Mouse (Mus musculus) kidney, adult 18-20 months (tissue): ENCODE results near the gene Gm20388.
"Not testable (repeated sequence)": the region's sequence is repeated elsewhere in the genome, so short reads cannot be mapped to it uniquely, and the experiment has no call there.

Experiments
- DNase-seq: peaks from one replicate; pipeline ENCODE4 v3.0.0; 2021

Gm20388 gene

GRCm38 (mm10) chr8:120705163-120705562 is 794.5 kb downstream of the Gm20388 start:
- DNase-seq: no peak

DNA sequence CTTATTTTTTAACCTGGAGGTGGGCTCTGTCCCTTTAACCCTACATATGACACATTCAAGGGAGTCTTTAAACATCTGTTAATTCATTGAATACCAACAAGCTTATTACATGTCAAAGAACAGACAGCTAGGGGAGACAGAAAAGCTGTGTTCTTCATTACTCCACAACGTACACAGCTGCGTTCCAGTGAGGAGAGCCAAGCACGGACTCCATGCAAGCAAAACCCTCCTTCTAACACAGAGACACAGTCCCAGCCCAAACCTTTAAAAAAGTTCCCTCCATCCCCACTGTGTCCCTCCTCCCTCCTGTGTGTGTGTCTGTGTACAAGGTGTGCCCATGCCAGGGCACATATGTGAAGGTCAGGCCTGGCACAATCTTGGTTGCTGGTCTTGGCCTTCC is 795.6 kb downstream of the Gm20388 start:
- DNase-seq: no peak

- no peak for DNase-seq
Measured at GRCm38 (mm10) chr8:120709176-120709575, 798.5 kb downstream of the Gm20388 start.

GRCm38 (mm10) chr8:120715200-120715599 is 804.6 kb downstream of the Gm20388 start:
- no peak for DNase-seq

- DNase-seq: no peak
Measured at GRCm38 (mm10) chr8:120715996-120716680, 805.5 kb downstream of the Gm20388 start.

DNA sequence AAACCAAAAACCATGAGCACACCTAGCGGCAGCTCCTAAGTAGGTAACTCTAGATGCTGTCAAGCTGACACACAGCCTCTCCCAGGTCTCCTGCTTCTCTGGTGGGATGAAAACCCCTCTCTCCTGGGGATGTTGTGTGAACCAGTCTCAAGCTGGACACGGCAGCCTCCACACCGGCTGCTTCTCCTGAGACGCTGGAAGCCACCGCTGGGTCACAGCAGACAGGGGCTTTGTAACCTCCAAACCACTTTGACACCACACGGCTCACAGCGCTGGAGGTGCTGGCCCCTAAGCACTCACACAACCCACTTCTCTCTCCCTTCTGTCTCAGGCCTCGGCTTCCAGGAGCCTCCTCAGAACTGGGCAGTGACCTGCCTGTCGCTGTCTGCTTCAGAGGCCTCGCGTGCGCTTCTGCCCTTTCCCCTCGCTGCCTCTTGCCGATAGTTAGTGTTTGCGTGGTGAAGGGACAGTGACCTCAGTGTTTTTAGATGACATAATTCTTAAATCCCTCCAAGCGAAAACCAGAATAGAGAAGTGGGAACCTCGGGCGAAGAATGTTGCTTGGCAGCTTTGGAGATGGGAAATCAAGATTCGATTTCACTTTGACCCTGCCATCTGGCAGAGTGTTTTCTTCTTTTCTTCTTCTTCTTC is 809.1 kb downstream of the Gm20388 start:
- no peak for DNase-seq

DNA sequence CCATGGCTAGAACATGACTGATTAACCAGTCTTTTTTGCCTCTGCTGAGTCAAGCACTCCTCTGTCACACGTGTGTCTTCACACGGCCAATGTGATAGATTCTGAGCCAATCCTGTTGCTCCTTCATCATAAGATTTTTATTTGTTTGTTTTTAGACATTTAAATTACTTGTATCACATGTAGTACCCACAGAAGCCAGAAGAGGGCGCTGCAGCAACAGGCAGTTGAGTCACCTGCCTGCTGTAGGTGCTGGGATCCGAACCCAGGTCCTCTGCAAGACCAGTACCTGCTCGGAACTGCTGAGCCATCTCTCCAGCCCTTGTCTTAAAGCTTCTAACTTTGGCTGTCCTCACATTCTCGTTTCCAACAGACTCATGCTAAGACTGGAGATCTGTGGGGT is 812.4 kb downstream of the Gm20388 start:
- DNase-seq: no peak

- DNase-seq: not testable (repeated sequence)
Measured at GRCm38 (mm10) chr8:120724096-120724495, 813.5 kb downstream of the Gm20388 start.

DNA sequence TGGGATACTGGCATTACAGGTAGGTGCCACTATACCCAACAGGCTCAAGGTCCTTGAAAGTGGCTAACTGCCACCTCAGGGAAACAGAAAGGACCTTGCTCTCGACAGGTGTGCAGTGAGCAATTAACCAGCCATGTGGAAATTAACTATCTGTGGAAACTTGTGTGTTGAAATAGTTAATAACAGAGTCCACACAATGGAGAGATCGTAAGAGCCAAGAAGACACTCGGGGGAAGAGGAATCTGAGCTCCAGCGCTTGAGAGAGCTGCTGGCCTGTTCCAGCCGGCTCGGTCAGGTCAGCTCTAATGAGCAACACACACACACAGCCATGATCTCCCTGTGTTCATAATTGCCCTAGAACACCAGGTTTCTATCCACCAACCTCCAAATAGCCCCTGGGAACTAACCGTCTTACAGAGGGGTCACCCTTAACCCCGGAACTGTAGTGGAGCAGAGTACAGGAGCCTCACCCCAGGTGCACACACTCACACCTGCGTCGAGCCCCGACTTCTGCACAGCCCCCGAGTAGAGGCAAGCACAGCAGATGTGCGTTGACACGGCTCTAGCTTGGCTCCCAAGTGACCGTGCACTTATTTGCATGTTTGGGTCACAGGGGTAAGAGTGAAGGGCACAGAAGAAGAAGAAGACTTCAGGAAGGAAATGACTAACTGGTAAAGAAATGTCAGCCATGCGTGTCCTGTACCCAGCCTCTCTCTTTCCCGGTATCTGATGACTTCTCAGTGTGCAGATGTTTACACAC is 814.4 kb downstream of the Gm20388 start:
- peak; percentile 44 for DNase-seq

DNA sequence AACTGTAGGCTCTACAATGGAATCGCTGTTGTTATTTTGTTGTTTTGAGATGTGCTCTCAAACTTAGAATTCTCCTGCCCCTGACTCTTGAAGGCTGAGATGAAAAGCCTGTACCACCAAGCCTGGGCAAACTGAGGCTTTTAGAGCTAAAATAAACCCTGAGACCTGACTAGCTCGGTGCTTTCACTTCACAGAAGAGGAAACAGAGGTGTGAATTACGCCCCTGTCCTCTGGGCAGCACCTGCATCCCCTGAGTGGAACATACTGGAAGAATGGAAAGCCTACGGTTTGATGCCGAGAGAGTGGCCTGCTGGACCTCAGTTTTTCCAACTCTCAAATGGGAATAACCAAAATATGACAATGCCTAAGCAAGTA is 814.9 kb downstream of the Gm20388 start:
- no peak for DNase-seq

DNA sequence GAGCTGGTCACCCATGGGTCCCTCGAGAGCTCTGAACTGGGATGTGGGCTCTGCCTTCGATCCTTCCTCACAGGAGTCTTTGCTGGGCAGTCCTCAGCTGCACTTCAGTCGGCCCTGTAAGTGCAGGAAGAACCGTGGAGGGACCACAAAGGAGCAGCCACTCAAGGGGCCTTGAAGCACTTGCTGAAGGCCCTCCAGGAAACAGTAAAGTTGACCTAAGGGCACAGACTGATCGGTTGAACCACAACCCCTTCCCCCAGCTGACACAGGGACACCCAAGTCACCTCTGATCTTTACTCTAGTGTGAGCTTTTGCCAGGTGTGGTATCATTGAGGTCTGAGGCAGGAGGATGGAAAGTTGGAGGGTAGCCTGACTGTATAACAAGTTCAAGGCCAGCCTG is 815.4 kb downstream of the Gm20388 start:
- no peak for DNase-seq

DNA sequence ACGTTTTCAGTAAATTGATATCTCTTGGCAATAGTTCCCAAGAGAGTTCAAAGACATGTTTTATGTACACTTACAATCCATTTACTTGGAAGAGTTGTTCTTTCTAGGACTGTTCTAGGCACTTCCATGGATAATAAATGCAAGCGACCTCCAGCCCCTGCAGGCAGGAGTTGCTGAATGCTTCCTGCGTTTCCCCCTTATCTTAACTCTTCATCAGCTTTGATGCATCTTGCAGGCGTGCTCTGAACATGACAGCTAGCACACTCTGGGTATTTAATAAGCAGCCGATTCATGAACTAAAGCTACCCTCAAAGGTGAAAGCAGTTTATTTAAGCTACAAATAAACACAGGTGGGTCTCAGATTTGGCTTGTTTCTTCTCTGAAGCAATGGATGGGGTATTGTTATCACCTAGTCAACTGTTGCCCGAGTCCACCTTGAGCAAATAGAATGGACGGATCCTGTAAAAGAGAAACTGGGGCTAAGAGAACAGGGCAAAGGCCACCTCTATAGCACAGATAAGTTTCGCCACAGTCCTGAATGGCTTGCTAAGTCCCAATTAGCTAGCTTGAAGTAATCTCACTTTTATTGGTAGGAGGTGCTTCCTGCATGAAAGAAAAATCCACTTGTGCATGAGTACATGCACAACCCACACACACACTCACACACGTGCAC is 818.0 kb downstream of the Gm20388 start:
- no peak for DNase-seq

GRCm38 (mm10) chr8:120731582-120731981 is 820.9 kb downstream of the Gm20388 start:
- DNase-seq: no peak

DNA sequence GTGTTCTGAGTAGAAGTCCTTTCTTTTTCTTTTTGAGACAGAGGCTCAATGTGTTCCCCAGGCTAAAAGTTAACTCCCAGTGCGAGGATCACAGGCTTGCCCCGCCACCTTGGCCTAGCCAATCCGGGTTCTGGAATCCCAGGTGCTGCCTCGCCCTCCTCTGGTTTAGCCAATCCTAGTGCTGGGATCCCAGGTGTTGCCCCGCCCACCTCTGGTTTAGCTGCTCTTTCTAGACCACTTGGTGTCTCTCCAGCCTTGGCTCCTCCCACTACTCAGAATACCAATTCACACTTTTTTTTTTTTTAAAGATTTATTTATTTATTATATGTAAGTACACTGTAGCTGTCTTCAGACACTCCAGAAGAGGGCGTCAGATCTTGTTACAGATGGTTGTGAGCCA is 821.4 kb downstream of the Gm20388 start:
- peak; percentile 52 for DNase-seq

DNA sequence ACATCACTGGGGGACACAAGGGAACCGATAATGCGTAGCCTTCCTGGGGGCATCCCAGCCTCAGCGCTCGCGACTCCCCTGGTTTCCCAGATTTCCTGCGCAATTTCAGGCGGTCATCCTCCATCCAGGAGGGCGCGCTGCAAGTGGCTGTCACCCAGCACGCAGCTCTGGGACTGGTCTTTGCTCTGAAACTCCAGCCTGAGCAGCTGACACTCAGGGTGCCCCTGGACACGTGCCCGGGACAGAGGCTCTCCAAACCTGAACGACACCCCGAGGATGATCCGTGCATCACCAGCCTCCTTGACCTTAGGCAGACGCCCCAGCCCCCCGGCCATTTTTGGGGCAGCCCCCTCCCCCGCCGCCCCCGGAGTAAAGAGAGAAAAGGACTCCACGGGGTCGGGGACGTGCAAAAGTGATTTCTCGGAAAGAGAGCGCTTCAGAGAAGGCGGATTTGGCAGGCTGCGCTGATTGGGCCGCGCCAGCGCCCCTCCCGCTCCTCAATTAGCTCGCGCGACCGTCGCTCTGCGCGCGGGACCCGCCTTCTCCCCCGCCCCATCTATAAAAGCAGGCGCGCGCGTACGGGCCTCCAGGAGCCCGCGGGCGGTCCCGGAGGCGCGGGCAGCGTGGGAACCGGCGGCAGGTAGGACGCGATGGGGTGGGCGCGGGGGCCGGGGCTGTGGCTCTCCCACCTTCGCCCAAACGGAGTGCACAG is 825.3 kb downstream of the Gm20388 start, which contains the start of gene Irf8:
Irf8 (plus strand) TSS at position 589 of the 712 bp plus-strand sequence.
- DNase-seq: peak; percentile 91

DNA sequence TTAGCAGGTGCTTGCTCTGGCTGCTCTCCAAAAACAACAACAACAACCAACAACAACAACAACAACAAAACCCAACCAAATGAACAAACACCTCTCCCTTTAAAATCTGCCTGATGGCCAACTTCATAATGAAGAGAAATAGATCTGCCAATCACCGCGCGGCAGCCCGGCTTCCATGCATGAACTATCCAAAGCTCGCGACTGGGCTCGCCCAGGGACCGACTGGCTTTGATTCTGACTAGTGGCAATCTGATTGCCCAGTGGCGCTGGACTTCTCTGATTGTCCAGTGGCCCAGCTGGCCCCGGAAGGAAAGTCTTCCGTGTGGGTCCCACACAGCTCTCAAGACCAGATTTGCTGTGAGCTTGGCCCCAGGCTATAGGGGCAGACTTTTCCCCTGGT is 825.8 kb downstream of the Gm20388 start:
- no peak for DNase-seq

- no peak for DNase-seq
Measured at GRCm38 (mm10) chr8:120737166-120737565, 826.5 kb downstream of the Gm20388 start.

GRCm38 (mm10) chr8:120738771-120739170 is 828.1 kb downstream of the Gm20388 start:
- DNase-seq: no peak

DNA sequence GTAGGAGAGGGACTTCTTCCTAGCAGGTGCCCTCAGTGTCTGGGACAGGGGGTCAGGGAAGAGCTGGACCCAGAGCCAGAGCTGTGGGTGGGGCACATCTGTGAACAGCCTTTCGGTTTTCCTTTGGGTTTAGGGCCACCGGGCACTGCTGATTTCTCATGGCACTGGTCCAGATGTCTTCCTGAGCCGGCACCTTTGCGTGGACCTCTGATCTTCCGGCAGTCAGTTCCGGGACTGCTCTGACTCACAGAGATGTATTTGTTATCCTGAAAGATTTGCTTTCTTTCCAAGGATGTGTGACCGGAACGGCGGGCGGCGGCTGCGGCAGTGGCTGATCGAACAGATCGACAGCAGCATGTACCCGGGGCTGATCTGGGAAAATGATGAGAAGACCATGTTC is 828.9 kb downstream of the Gm20388 start:
- peak; percentile 33 for DNase-seq

- no peak for DNase-seq
Measured at GRCm38 (mm10) chr8:120740579-120740978, 829.9 kb downstream of the Gm20388 start.

GRCm38 (mm10) chr8:120741001-120741400 is 830.4 kb downstream of the Gm20388 start:
- DNase-seq: no peak

- DNase-seq: no peak
Measured at GRCm38 (mm10) chr8:120741815-120742530, 831.3 kb downstream of the Gm20388 start.
